Mouse (Mus musculus): ENCODE data around the gene Snap29. TPM values are rescaled to one million over a fixed set of nuclear protein-coding genes. Genes with fewer than 3 reads are reported as not detected.

Gene Snap29
- polyA plus RNA-seq, 1 experiment, result 7.1 TPM

GRCm38 (mm10) chr16:17474091-17474490 lies 68.3 kb downstream of the Snap29 start:
- DNase-seq (ENCODE audit: low read depth), result no peak

- no peak for DNase-seq (ENCODE audit: low read depth)
These were observed 69.0 kb downstream of the Snap29 start for GRCm38 (mm10) chr16:17474761-17475160.

GRCm38 (mm10) chr16:17475326-17475725 lies 69.5 kb downstream of the Snap29 start:
- no peak for DNase-seq (ENCODE audit: low read depth)

GRCm38 (mm10) chr16:17478331-17478943 lies 72.7 kb downstream of the Snap29 start:
- DNase-seq (ENCODE audit: low read depth), result no peak

Other genes with a start within 250 kb of the Snap29 start
- gene Ube2l3, start 203.3 kb upstream of the Snap29 start, polyA plus RNA-seq (2012; rRNA removed), result 48.4 and 51.4 TPM in 2 replicates
- gene Rimbp3, start 197.4 kb upstream of the Snap29 start, polyA plus RNA-seq (2012; rRNA removed), result 0.36 and 0.88 TPM in 2 replicates
- gene Hic2, start 172.4 kb upstream of the Snap29 start, polyA plus RNA-seq (2012; rRNA removed), result 2.6 and 3.4 TPM in 2 replicates
- gene Tmem191c, start 129.9 kb upstream of the Snap29 start, polyA plus RNA-seq (2012; rRNA removed), result 15.6 and 23.2 TPM in 2 replicates
- 0.12 and 0.18 TPM in 2 replicates for gene Serpind1, start 74.6 kb upstream of the Snap29 start, polyA plus RNA-seq (2012; rRNA removed)
- 69.0 and 77.6 TPM in 2 replicates for gene Pi4ka, start 328 bp downstream of the Snap29 start, polyA plus RNA-seq (2012; rRNA removed)
- 28.0 and 28.5 TPM in 2 replicates for gene Crkl, start 46.0 kb downstream of the Snap29 start, polyA plus RNA-seq (2012; rRNA removed)
- 1.9 and 3.3 TPM in 2 replicates for gene Aifm3, start 83.6 kb downstream of the Snap29 start, polyA plus RNA-seq (2012; rRNA removed)
- gene Lztr1, start 102.7 kb downstream of the Snap29 start, polyA plus RNA-seq (2012; rRNA removed), result 141 and 201 TPM in 2 replicates
- 79.7 and 91.9 TPM in 2 replicates for gene Thap7, start 125.2 kb downstream of the Snap29 start, polyA plus RNA-seq (2012; rRNA removed)
- gene Lrrc74b, start 155.3 kb downstream of the Snap29 start, polyA plus RNA-seq (2012; rRNA removed), result 8.6 and 12.0 TPM in 2 replicates
- gene P2rx6, start 155.9 kb downstream of the Snap29 start, polyA plus RNA-seq (2012; rRNA removed), result 6.8 and 9.0 TPM in 2 replicates
- 214 and 332 TPM in 2 replicates for gene Slc7a4, start 177.2 kb downstream of the Snap29 start, polyA plus RNA-seq (2012; rRNA removed)
- gene Smpd4, start 213.4 kb downstream of the Snap29 start, polyA plus RNA-seq (2012; rRNA removed), result 52.4 and 69.2 TPM in 2 replicates
- 15.7 and 23.9 TPM in 2 replicates for gene Ccdc74a, start 240.5 kb downstream of the Snap29 start, polyA plus RNA-seq (2012; rRNA removed)

Data from gonadal fat pad, adult 2 months (tissue).